Mouse (Mus musculus) midbrain, embryonic 11.5 days (tissue): ENCODE measurements around the gene Fblim1. TPM values are rescaled to one million over a fixed set of nuclear protein-coding genes. Genes with fewer than 3 reads are reported as not detected.
A peak's percentile ranks its signal among the peaks of the same experiment; 100 is the strongest.

Source experiments
- ATAC-seq: fragments of 200-750 bp; cut with Nextera tagmentation; 2 replicates; pipeline ENCODE4 v1.8.0; 2017; ENCODE audit warnings: moderate TSS enrichment, moderate library complexity; ENCODE audit not compliant: low FRiP score
- DNase-seq: peaks from one replicate; pipeline ENCODE4 v3.0.0; 2015; ENCODE audit warnings: low spot score; ENCODE audit errors: missing footprints
- H3K27ac ChIP-seq: fragments of 300-500 bp; sonication (generic); 2 replicates; pipeline ENCODE4 v1.5.1; 2014; ENCODE audit warnings: low read depth, low read length
- H3K27me3 ChIP-seq: fragments of 300-500 bp; sonication (generic); 2 replicates; pipeline ENCODE4 v1.6.1; 2014; ENCODE audit warnings: mild to moderate bottlenecking, low read length, moderate library complexity, mixed read lengths; ENCODE audit not compliant: control insufficient read depth, insufficient read depth
- H3K36me3 ChIP-seq: fragments of 300-500 bp; sonication (generic); 2 replicates; pipeline ENCODE4 v1.6.1; 2014; ENCODE audit warnings: mild to moderate bottlenecking, low read length, moderate library complexity, mixed read lengths; ENCODE audit not compliant: control insufficient read depth, insufficient read depth
- H3K4me1 ChIP-seq: fragments of 300-500 bp; sonication (generic); 2 replicates; pipeline ENCODE4 v1.6.1; 2014; ENCODE audit warnings: low read length; ENCODE audit not compliant: control insufficient read depth, insufficient read depth
- H3K4me2 ChIP-seq: fragments of 300-500 bp; sonication (generic); 2 replicates; pipeline ENCODE4 v1.6.1; 2014; ENCODE audit warnings: mild to moderate bottlenecking, moderate library complexity
- H3K4me3 ChIP-seq: fragments of 300-500 bp; sonication (generic); 2 replicates; pipeline ENCODE4 v1.5.1; 2014; ENCODE audit warnings: low read depth, low read length
- H3K9ac ChIP-seq: fragments of 300-500 bp; sonication (generic); 2 replicates; pipeline ENCODE4 v1.6.1; 2014; ENCODE audit warnings: low read length
- H3K9me3 ChIP-seq: fragments of 300-500 bp; sonication (generic); 2 replicates; pipeline ENCODE4 v1.6.1; 2016; ENCODE audit warnings: low read length; ENCODE audit not compliant: control insufficient read depth
- WGBS: fragments of 180-500 bp; shearing (Covaris S2); extraction: QIAGEN DNeasy Blood & Tissue Kit; methylation state at CpG from one replicate; pipeline ENCODE4 v1.1.7; 2014; 5-methylcytosine and 5-hydroxymethylcytosine counted together
- polyA plus RNA-seq: library from polyadenylated mRNA; unstranded; fragments of >200 nt; fragmentation: Nextera tagmentation; extraction: Ambion mirVana; gene quantifications from 2 replicates; pipeline ENCODE4 v1.2.1, GENCODE M21; 2014

Gene Fblim1
- polyA plus RNA-seq, 1 experiment from 2014 or later, result 20.0 TPM

GRCm38 (mm10) chr4:141622091-141622490, 16.2 kb upstream of the Fblim1 start:
- ATAC-seq (no peak), DNase-seq (no peak)
- WGBS, result 83% methylated on average over 8 of the region's 8 CpGs
- Histone ChIP-seq H3K27me3 (no peaks in the 10 kb centered on the region; the same call in 1 of the 2 replicates), H3K36me3 (peaks cover 4% of the 10 kb centered on the region; the same call in 1 of the 2 replicates), H3K4me1 (peaks cover 5% of the 10 kb centered on the region), H3K27ac (no peak overlapping the region), H3K4me2 (no peak overlapping the region), H3K4me3 (no peak overlapping the region), H3K9ac (no peak overlapping the region), H3K9me3 (no peaks in the 10 kb centered on the region)

- Histone ChIP-seq H3K4me1 (peaks cover 5% of the 10 kb centered on the region), H3K4me3 (no peak overlapping the region), H3K9ac (no peak overlapping the region), H3K27me3 (no peaks in the 10 kb centered on the region; the same call in 1 of the 2 replicates), H3K4me2 (no peak overlapping the region), H3K36me3 (peaks cover 2% of the 10 kb centered on the region; the same call in 1 of the 2 replicates), H3K27ac (no peak overlapping the region), H3K9me3 (no peaks in the 10 kb centered on the region)
- DNase-seq (no peak), ATAC-seq (no peak)
- 88% methylated on average over 8 of the region's 8 CpGs for WGBS
Measured at GRCm38 (mm10) chr4:141621297-141621696, 15.4 kb upstream of the Fblim1 start.

- Histone ChIP-seq H3K4me1 (peaks cover 5% of the 10 kb centered on the region), H3K27me3 (no peaks in the 10 kb centered on the region; the same call in 1 of the 2 replicates), H3K4me2 (no peak overlapping the region), H3K27ac (no peak overlapping the region), H3K36me3 (no peaks in the 10 kb centered on the region), H3K9ac (no peak overlapping the region), H3K9me3 (no peaks in the 10 kb centered on the region), H3K4me3 (no peak overlapping the region)
- ATAC-seq (no peak), DNase-seq (no peak)
- 83% methylated on average over 9 of the region's 9 CpGs for WGBS
Measured at GRCm38 (mm10) chr4:141619299-141619883, 13.5 kb upstream of the Fblim1 start.

- peak within 1 kb of the TSS; percentile 38 for H3K9ac ChIP-seq
- WGBS, result 36% methylated on average over 19 of the region's 20 CpGs
- ATAC-seq, result no peak
Measured at GRCm38 (mm10) chr4:141618565-141619243, 12.8 kb upstream of the Fblim1 start, which contains the start of gene Tmem82. Gene Tmem82 (minus strand): TSS chr4:141618633.

GRCm38 (mm10) chr4:141617863-141618564, 12.1 kb upstream of the Fblim1 start:
- no peak overlapping the region for H3K27ac ChIP-seq
- no peaks in the 10 kb centered on the region; the same call in 1 of the 2 replicates for H3K27me3 ChIP-seq
- peak overlapping the region; percentile 38 for H3K9ac ChIP-seq
- peak overlapping the region; percentile 45 for H3K4me2 ChIP-seq
- peak; percentile 90 for DNase-seq
- peak; percentile 29 for ATAC-seq
- no peaks in the 10 kb centered on the region for H3K9me3 ChIP-seq
- peaks cover 5% of the 10 kb centered on the region for H3K4me1 ChIP-seq
- 10% methylated on average over 22 of the region's 22 CpGs for WGBS
- peak overlapping the region; percentile 17 for H3K4me3 ChIP-seq
- no peaks in the 10 kb centered on the region for H3K36me3 ChIP-seq

More at GRCm38 (mm10) chr4:141618565-141619243, 12.8 kb upstream of the Fblim1 start, which contains the start of gene Tmem82:
- DNase-seq, result peak; percentile 88
- peak within 1 kb of the TSS; percentile 45 for H3K4me2 ChIP-seq
- no peaks in the 10 kb centered on the region for H3K9me3 ChIP-seq
- no peak within 1 kb of the TSS for H3K27ac ChIP-seq
- H3K4me1 ChIP-seq, result peaks cover 5% of the 10 kb centered on the region
- no peaks in the 10 kb centered on the region for H3K36me3 ChIP-seq
- H3K4me3 ChIP-seq, result peak within 1 kb of the TSS; percentile 17
- no peaks in the 10 kb centered on the region; the same call in 1 of the 2 replicates for H3K27me3 ChIP-seq

- H3K36me3 ChIP-seq, result no peaks in the 10 kb centered on the region
- no peaks in the 10 kb centered on the region for H3K9me3 ChIP-seq
- peak; percentile 93 for DNase-seq
- H3K4me2 ChIP-seq, result peak overlapping the region; percentile 45
- WGBS, result 7% methylated on average over 20 of the region's 20 CpGs
- peak; percentile 55; the same call in 1 of the 2 replicates for ATAC-seq
- H3K9ac ChIP-seq, result peak overlapping the region; percentile 38; the same call in 1 of the 2 replicates
- no peaks in the 10 kb centered on the region; the same call in 1 of the 2 replicates for H3K27me3 ChIP-seq
- peaks cover 5% of the 10 kb centered on the region for H3K4me1 ChIP-seq
- no peak overlapping the region for H3K27ac ChIP-seq
- H3K4me3 ChIP-seq, result peak overlapping the region; percentile 17
Measured at GRCm38 (mm10) chr4:141617299-141617698, 11.4 kb upstream of the Fblim1 start.

- 77% methylated on average over 6 of the region's 6 CpGs for WGBS
- H3K4me3 ChIP-seq, result no peak overlapping the region
- no peak for DNase-seq
Measured at GRCm38 (mm10) chr4:141616811-141617210, 10.9 kb upstream of the Fblim1 start.

GRCm38 (mm10) chr4:141614946-141615345, 9.1 kb upstream of the Fblim1 start:
- Histone ChIP-seq H3K9me3 (no peaks in the 10 kb centered on the region), H3K4me3 (no peak overlapping the region), H3K4me2 (no peak overlapping the region), H3K9ac (no peak overlapping the region), H3K27me3 (no peaks in the 10 kb centered on the region; the same call in 1 of the 2 replicates), H3K36me3 (no peaks in the 10 kb centered on the region), H3K27ac (no peak overlapping the region), H3K4me1 (peaks cover 5% of the 10 kb centered on the region)
- ATAC-seq (no peak), DNase-seq (peak; percentile 69)
- WGBS, result 86% methylated on average over 14 of the region's 14 CpGs

More at GRCm38 (mm10) chr4:141616811-141617210, 10.9 kb upstream of the Fblim1 start:
- Histone ChIP-seq H3K27ac (no peak overlapping the region), H3K4me1 (peaks cover 5% of the 10 kb centered on the region), H3K4me2 (no peak overlapping the region), H3K9me3 (no peaks in the 10 kb centered on the region), H3K36me3 (no peaks in the 10 kb centered on the region), H3K9ac (no peak overlapping the region), H3K27me3 (no peaks in the 10 kb centered on the region; the same call in 1 of the 2 replicates)
- no peak for ATAC-seq
